Comparison of ENCODE assay signal across 27 mouse cellular contexts in genomic region chr12:99939179-99939578, GRCm38 (mm10). TPM values are rescaled to one million over a fixed set of nuclear protein-coding genes. Genes with fewer than 3 reads are reported as not detected.
A peak's percentile ranks its signal among the peaks of the same experiment; 100 is the strongest.
DNase-seq lines count a peak whose midpoint lies in the region; ATAC-seq and TF ChIP-seq lines count a peak whose summit lies in the region.
"Had no signal": no experiment of that assay in that cellular context is flagged by ENCODE, and none has a peak within 500 bp of the region (broad histone marks: within the 10 kb centered on the region; RNA-seq: fewer than 3 reads in every experiment).

No protein-coding gene starts in this region.

- no peak overlapping the region for H3K9ac ChIP-seq in lung, embryonic 16.5 days (ENCODE audit: low read length)
- H3K9ac ChIP-seq in midbrain, embryonic 14.5 days (replicated peaks; ENCODE audit: low read length) = no peak overlapping the region
- H3K9ac ChIP-seq in midbrain, postnatal 0 days (replicated peaks; ENCODE audit: low read length, poor library complexity, severe bottlenecking) = no peak overlapping the region
- H3K9ac ChIP-seq: embryonic facial prominence, embryonic 13.5 days; forebrain, embryonic 12.5 days; forebrain, embryonic 15.5 days; hindbrain, embryonic 12.5 days; hindbrain, embryonic 15.5 days had no signal

- H3K4me3 ChIP-seq in lung, embryonic 16.5 days (ENCODE audit: low read length) = no peak overlapping the region
- no peak overlapping the region for H3K4me3 ChIP-seq in midbrain, embryonic 14.5 days (replicated peaks; ENCODE audit: low read depth, low read length)
- H3K4me3 ChIP-seq in midbrain, postnatal 0 days (ENCODE audit: low read depth, low read length) = no peak overlapping the region
- H3K4me3 ChIP-seq: embryonic facial prominence, embryonic 10.5 days; embryonic facial prominence, embryonic 13.5 days; erythroblast, embryonic 14.5 days; forebrain, embryonic 12.5 days; forebrain, embryonic 15.5 days; gastrocnemius, adult 2 months; hindbrain, embryonic 12.5 days; hindbrain, embryonic 15.5 days had no signal

- peak; percentile 20 for DNase-seq in kidney, postnatal 14 days
- DNase-seq in kidney, adult 9 months = no peak
- DNase-seq in lung, postnatal 14 days = no peak
- peak; percentile 35 for DNase-seq in lung, postnatal 10 days
- no peak for DNase-seq in midbrain, embryonic 14.5 days
- no peak for DNase-seq in midbrain, postnatal 0 days (ENCODE audit: low spot score)
- DNase-seq: adrenal gland, adult 2 months; adrenal gland, postnatal 14 days; cerebellum, adult 11-12 months; cerebellum, adult 8-10 months; cerebellum, postnatal 10 days; cerebellum, postnatal 36 days; embryo, embryonic 11 days; gastrocnemius, adult 2 months had no signal

- TF ChIP-seq CTCF in midbrain, postnatal 0 days (IDR thresholded peaks at IDR 0.05) = no peak

- no peak overlapping the region for H3K4me2 ChIP-seq in lung, embryonic 16.5 days (ENCODE audit: low read depth, low read length)
- no peak overlapping the region for H3K4me2 ChIP-seq in midbrain, embryonic 14.5 days (ENCODE audit: low read length)
- H3K4me2 ChIP-seq in midbrain, postnatal 0 days (ENCODE audit: low read depth, low read length, poor library complexity, severe bottlenecking) = no peak overlapping the region
- H3K4me2 ChIP-seq: embryonic facial prominence, embryonic 13.5 days; forebrain, embryonic 12.5 days; forebrain, embryonic 15.5 days; heart, embryonic 11.5 days; hindbrain, embryonic 12.5 days; hindbrain, embryonic 15.5 days had no signal

- WGBS in lung, embryonic 16.5 days = 60% methylated on average over 6 of the region's 6 CpGs
- 92% methylated on average over 6 of the region's 6 CpGs for WGBS in midbrain, embryonic 14.5 days
- whole genome bisulfite sequencing in midbrain, postnatal 0 days = 79% methylated on average over 6 of the region's 6 CpGs

- H3K27me3 ChIP-seq in lung, embryonic 16.5 days (ENCODE audit: control insufficient read depth, insufficient read depth, low read depth, low read length) = no peaks in the 10 kb centered on the region
- no peaks in the 10 kb centered on the region for H3K27me3 ChIP-seq in midbrain, embryonic 14.5 days (ENCODE audit: control insufficient read depth, insufficient read depth, low read length)
- no peaks in the 10 kb centered on the region for H3K27me3 ChIP-seq in midbrain, postnatal 0 days (ENCODE audit: insufficient read depth, low read length)
- H3K27me3 ChIP-seq: embryonic facial prominence, embryonic 13.5 days; forebrain, embryonic 12.5 days; forebrain, embryonic 15.5 days; hindbrain, embryonic 12.5 days; hindbrain, embryonic 15.5 days had no signal

- peaks cover 4% of the 10 kb centered on the region; the same call in 1 of the 2 replicates for H3K36me3 ChIP-seq in lung, embryonic 16.5 days (ENCODE audit: control insufficient read depth, insufficient read depth, low read length)
- peaks cover 36% of the 10 kb centered on the region for H3K36me3 ChIP-seq in midbrain, embryonic 14.5 days (ENCODE audit: control insufficient read depth, insufficient read depth, low read length)
- H3K36me3 ChIP-seq in midbrain, postnatal 0 days (ENCODE audit: insufficient read depth, low read length) = peaks cover 29% of the 10 kb centered on the region

- no peaks in the 10 kb centered on the region for H3K9me3 ChIP-seq in lung, embryonic 16.5 days (ENCODE audit: control insufficient read depth, low read length)
- no peaks in the 10 kb centered on the region for H3K9me3 ChIP-seq in midbrain, embryonic 14.5 days (ENCODE audit: control insufficient read depth, low read length)
- H3K9me3 ChIP-seq in midbrain, postnatal 0 days (ENCODE audit: low read length) = no peaks in the 10 kb centered on the region
- H3K9me3 ChIP-seq: embryonic facial prominence, embryonic 10.5 days; embryonic facial prominence, embryonic 13.5 days; forebrain, embryonic 12.5 days; forebrain, embryonic 15.5 days; hindbrain, embryonic 12.5 days; hindbrain, embryonic 15.5 days had no signal

- ATAC-seq in lung, embryonic 16.5 days (ENCODE audit: low read depth) = peak; percentile 83
- ATAC-seq in midbrain, embryonic 14.5 days (ENCODE audit: low FRiP score, low TSS enrichment) = no peak
- ATAC-seq in midbrain, postnatal 0 days (ENCODE audit: low FRiP score) = no peak
- ATAC-seq: CD4-positive, CD25-positive, alpha-beta regulatory T cell, adult 4 months; forebrain, embryonic 15.5 days had no signal

- peaks cover 5% of the 10 kb centered on the region; the same call in 1 of the 2 replicates for H3K4me1 ChIP-seq in lung, embryonic 16.5 days (replicated peaks; ENCODE audit: control insufficient read depth, insufficient read depth, low read length)
- H3K4me1 ChIP-seq in midbrain, embryonic 14.5 days (ENCODE audit: control insufficient read depth, insufficient read depth, low read length) = no peaks in the 10 kb centered on the region
- no peaks in the 10 kb centered on the region for H3K4me1 ChIP-seq in midbrain, postnatal 0 days (ENCODE audit: insufficient read depth, low read length)
- H3K4me1 ChIP-seq: embryonic facial prominence, embryonic 13.5 days; forebrain, embryonic 12.5 days; forebrain, embryonic 15.5 days; hindbrain, embryonic 12.5 days; hindbrain, embryonic 15.5 days had no signal

- H3K27ac ChIP-seq in lung, embryonic 16.5 days (ENCODE audit: low read length) = peak overlapping the region; percentile 81
- H3K27ac ChIP-seq in midbrain, embryonic 14.5 days (replicated peaks; ENCODE audit: low read depth, low read length) = no peak overlapping the region
- H3K27ac ChIP-seq in midbrain, postnatal 0 days (ENCODE audit: low read depth, low read length) = no peak overlapping the region
- H3K27ac ChIP-seq: embryonic facial prominence, embryonic 10.5 days; embryonic facial prominence, embryonic 13.5 days; forebrain, embryonic 12.5 days; forebrain, embryonic 15.5 days; gastrocnemius, adult 2 months; hindbrain, embryonic 12.5 days; hindbrain, embryonic 15.5 days had no signal

RNA-seq across cellular contexts. Expression of gene Kcnk13, which starts 25.1 kb away (rescaled TPM):
- polyA plus RNA-seq in lung, embryonic 16.5 days (2015; fragmentation: Nextera tagmentation; extraction: Ambion mirVana) = 4.0 and 4.9 TPM in 2 replicates
- 0.24 and 0.79 TPM in 2 replicates for polyA plus RNA-seq in midbrain, embryonic 14.5 days (2014; fragmentation: Nextera tagmentation; extraction: Ambion mirVana)
- 1.5 and 1.9 TPM in 2 replicates for total RNA-seq in midbrain, postnatal 0 days (2014; rRNA removed)
- polyA plus RNA-seq in midbrain, postnatal 0 days (2015; fragmentation: Nextera tagmentation; extraction: Ambion mirVana) = 1.3 and 1.4 TPM in 2 replicates
- total RNA-seq: hematopoietic stem cell, adult 5-6 weeks; MEL had no signal
- polyA plus RNA-seq: C2C12; CD4-positive, CD25-positive, alpha-beta regulatory T cell, adult 4 months; erythroblast, embryonic 14.5 days had no signal

RNA-seq across cellular contexts. Expression of gene Tdp1, which starts 54.9 kb away (rescaled TPM):
- 61.2 and 63.5 TPM in 2 replicates for polyA plus RNA-seq in lung, embryonic 16.5 days (2015; fragmentation: Nextera tagmentation; extraction: Ambion mirVana)
- polyA plus RNA-seq in midbrain, embryonic 14.5 days (2014; fragmentation: Nextera tagmentation; extraction: Ambion mirVana) = 47.7 and 62.1 TPM in 2 replicates
- 16.1 and 19.0 TPM in 2 replicates for total RNA-seq in midbrain, postnatal 0 days (2014; rRNA removed)
- polyA plus RNA-seq in midbrain, postnatal 0 days (2015; fragmentation: Nextera tagmentation; extraction: Ambion mirVana) = 31.8 and 34.8 TPM in 2 replicates

RNA-seq across cellular contexts. Expression of gene Efcab11, which starts 54.9 kb away (rescaled TPM):
- 16.6 and 19.4 TPM in 2 replicates for polyA plus RNA-seq in lung, embryonic 16.5 days (2015; fragmentation: Nextera tagmentation; extraction: Ambion mirVana)
- 5.4 and 6.5 TPM in 2 replicates for polyA plus RNA-seq in midbrain, embryonic 14.5 days (2014; fragmentation: Nextera tagmentation; extraction: Ambion mirVana)
- total RNA-seq in midbrain, postnatal 0 days (2014; rRNA removed) = 2.5 and 2.9 TPM in 2 replicates
- polyA plus RNA-seq in midbrain, postnatal 0 days (2015; fragmentation: Nextera tagmentation; extraction: Ambion mirVana) = 2.6 and 5.0 TPM in 2 replicates
- total RNA-seq: gastrocnemius, adult 2 months had no signal

Comparison
In these comparisons a context has a peak if more than half of its experiments do, and no peak if none do; other contexts are left out.
1. DNase-seq: peak in kidney, postnatal 14 days (single experiment) and lung, postnatal 10 days (single experiment); none in kidney, adult 9 months (single experiment), lung, postnatal 14 days (single experiment), midbrain, embryonic 14.5 days (single experiment) and midbrain, postnatal 0 days (single experiment).